Mouse (Mus musculus): ENCODE measurements around the gene Sp4.

- TF ChIP-seq POLR2A (IDR thresholded peaks at IDR 0.05; ENCODE audit: borderline replicate concordance, extremely low read depth, low read depth, low read length) (no peak), CTCF (IDR thresholded peaks at IDR 0.05; ENCODE audit: insufficient read depth, low read length) (no peak)
Observed at GRCm38 (mm10) chr12:118313805-118314476, 12.7 kb upstream of the Sp4 start.
